Mouse (Mus musculus) heart, adult 11 months (tissue): ENCODE data around the gene Spag9.

Source experiments
- DNase-seq: peaks from one replicate; pipeline ENCODE4 v3.0.0; 2022

Spag9 gene

DNA sequence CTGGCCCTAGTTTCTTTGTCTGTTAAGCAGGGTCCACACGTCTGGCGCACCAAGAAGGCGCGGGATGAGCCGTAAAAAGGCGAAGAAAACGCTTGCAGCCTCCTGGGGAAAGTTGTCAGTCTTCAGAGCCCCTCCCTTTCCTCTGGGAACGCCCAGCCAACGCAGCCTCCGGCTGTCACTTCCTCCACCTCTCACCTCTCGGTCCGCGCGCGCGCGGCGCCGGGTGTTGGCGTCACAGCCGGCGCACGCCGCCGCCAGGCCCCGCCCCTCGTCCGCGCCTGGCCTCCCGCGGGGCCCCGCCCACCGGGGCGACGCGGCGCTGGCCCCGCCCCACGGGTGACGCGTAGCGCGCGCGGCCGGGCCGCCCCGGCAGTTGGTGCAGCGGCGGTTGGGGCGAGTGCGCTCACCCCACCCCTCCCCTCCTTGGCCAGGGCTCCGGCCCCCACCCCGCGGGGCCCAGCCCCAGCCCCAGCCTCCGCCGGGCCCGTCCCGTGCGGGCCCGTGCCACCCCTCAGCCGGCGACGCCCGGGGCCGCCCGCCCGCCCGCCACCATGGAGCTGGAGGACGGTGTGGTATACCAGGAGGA is at the start of gene Spag9:
Gene Spag9, plus strand, starts transcription at position 372 of the 586 bp plus-strand sequence.
- DNase-seq, result peak; percentile 100

GRCm38 (mm10) chr11:93948887-93949567 is 46.9 kb upstream of the Spag9 start:
- DNase-seq, result peak; percentile 70

DNA sequence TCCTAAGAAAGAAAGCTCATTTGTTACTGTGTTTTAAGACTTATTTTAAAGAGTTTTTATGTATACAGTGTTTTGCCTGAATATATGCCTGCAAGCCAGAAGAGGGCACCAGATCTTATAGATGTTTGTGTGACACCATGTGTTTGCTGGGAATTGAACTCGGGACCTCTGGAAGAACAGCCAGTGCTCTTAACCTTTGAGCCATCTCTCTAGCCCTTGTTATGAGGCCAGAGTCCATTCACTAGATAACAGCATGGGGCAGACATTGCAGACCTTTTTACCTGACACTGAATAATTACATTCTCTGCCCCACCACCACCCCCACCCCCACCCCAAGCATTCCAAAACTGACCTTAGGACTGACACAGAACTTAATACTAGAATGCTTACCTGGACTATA is 45.8 kb upstream of the Spag9 start:
- peak; percentile 40 for DNase-seq

DNA sequence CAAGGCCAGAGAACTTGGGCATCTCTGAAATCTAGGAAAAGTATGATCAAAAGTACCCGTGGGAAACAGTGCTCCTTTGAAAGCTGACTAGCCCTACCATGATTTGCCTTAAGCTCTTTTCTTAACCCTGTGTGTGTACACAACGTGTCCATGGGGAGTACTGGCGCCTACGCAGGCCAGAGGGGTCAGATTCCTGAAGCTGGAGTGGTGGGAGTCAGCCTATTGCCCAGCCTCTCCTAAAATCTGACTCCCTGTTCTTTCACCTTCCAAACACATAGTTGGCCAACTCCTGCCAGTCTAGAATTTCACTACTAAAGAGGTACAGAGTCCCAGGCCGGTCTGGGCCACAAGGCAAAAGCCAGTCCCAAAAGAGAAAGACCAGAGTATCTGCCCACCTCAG is 43.5 kb upstream of the Spag9 start:
- DNase-seq, result peak; percentile 90

GRCm38 (mm10) chr11:93954738-93955255 is 41.1 kb upstream of the Spag9 start:
- DNase-seq, result no peak

DNA sequence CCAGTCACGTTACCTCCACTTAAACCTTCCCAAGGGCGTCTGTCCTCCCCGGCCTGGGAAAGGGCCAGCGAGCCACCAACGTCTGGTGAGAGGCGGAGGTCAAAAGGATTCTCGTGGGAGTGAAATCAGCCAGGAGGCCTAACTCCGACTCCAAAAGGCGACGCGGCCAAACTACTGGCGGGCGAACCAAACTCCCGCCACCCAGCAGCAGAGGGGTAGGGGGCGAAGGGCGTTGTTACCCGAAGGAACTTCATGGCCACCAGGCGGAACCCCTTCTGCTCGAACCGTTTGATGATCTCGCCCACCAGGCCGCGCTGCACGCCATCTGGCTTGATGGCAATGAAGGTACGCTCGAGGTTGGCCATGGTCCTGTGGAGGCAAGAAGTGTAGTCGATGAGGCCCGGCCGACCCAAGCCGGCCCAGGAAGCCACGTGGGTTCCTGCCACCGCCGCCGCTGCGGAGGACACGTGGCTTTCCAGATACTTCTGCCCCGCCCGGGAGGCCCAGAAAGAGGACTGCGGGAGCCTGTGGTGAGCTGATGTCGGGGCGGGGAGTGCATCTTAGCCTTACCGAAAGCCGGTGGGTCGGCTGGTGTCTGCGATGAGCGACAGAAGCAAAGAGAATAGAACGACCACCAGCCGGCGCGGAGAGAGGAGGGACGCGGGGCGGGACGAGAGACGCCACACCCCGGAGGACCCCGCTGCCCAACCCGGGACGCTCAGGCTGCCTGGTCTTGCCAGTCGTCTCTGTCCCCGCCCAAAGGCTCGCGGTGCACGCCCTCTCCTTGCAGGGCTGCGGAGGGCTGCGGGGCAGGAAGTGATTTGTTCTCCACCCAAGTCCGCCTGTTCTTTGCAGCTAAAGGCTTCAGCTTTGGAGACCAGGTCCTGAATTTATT is 40.4 kb upstream of the Spag9 start:
- DNase-seq, result peak; percentile 100

- DNase-seq, result no peak
These were observed 39.7 kb upstream of the Spag9 start, which contains the start of gene Nme2 for GRCm38 (mm10) chr11:93956159-93956558. Nme2 (minus strand) TSS chr11:93956259.

- peak; percentile 87 for DNase-seq
These were observed 38.8 kb upstream of the Spag9 start for GRCm38 (mm10) chr11:93957031-93957555.

GRCm38 (mm10) chr11:93957746-93958145 is 38.1 kb upstream of the Spag9 start:
- DNase-seq, result peak; percentile 85

DNA sequence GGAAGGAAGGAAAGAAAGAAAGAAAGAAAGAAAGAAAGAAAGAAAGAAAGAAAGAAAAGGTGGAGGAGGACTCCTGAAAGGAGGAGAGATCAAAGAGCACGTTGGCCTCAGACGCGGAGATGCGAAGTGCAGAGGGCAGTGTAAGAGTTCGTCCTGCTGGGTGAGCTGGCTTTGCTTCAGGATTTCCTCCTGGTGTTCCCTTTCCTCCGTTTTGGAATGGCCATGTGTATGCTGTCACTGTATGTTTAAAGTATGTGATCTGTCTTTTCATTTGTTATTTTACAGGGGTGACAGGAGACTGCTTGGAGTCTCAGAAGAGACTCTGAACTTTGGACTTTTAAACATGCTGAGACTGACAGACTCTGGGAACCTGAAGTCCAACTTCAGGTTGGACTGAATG is 34.4 kb upstream of the Spag9 start:
- DNase-seq, result peak; percentile 28

DNA sequence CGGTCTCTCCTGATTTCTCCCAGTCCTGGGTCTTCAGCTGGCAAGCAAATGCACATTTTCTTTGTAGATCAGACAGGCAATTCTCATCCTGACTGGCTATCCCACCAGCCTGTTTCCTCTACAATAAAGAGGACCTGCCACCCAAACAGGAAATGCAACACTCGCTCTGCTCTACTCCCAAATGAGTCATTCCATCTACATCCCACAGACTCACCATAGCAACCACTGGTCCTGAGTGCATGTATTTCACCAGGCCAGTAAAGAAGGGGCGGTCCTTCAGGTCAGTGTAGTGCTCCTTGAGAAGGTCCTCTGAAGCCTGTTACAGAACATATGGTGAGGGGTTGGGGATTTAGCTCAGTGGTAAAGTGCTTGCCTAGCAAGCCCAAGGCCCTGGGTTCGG is 32.9 kb upstream of the Spag9 start:
- DNase-seq, result peak; percentile 92

DNA sequence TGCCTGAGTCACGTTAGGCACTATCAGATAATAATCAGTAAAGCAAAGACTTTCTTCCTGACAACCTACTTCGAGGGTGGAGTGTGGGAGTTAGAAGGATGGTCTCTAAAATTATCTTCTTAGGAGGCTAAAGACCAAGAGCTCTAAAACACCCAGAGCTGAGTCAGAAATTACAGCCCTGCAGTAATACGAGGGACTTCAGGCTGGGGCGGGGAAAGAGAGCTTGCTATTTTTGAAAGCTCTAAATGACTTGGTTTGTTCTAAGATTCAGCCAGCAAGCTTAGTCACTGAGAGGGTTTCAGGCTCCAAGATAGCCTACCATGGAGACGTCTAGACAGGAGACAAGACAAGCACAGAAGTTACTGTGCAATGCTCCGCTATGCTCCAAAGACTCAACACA is 30.5 kb upstream of the Spag9 start:
- no peak for DNase-seq

DNA sequence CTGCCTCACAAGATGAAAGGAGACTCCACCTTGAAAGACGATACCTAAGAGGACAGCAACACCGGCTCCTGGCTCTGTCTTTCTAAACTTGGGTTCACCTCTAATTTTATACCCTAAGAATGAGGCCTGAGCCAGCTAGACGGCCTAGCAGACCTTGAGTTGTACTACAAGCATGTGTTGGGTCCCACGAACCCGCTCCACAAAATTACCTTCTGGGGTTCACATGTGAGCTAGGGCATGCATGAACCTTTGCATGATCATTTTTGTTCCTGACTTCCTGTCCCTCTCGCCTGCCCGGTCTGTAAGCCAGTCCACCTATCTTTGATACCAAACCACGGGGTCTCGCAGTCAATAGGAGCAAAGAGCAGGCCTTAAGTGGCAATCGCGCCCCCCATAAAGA is 28.5 kb upstream of the Spag9 start:
- no peak for DNase-seq

- peak; percentile 100 for DNase-seq
These were observed 27.7 kb upstream of the Spag9 start, which contains the start of the genes Gm20390 and Nme1 for GRCm38 (mm10) chr11:93968005-93968847. Gm20390 (minus strand) TSS chr11:93968293. Nme1 (minus strand) TSS chr11:93968521.

- DNase-seq, result no peak
These were observed 27.1 kb upstream of the Spag9 start for GRCm38 (mm10) chr11:93968848-93969128.

- peak; percentile 91 for DNase-seq
These were observed 26.7 kb upstream of the Spag9 start for GRCm38 (mm10) chr11:93969171-93969570.

- DNase-seq, result no peak
These were observed 26.1 kb upstream of the Spag9 start for GRCm38 (mm10) chr11:93969799-93970198.

DNA sequence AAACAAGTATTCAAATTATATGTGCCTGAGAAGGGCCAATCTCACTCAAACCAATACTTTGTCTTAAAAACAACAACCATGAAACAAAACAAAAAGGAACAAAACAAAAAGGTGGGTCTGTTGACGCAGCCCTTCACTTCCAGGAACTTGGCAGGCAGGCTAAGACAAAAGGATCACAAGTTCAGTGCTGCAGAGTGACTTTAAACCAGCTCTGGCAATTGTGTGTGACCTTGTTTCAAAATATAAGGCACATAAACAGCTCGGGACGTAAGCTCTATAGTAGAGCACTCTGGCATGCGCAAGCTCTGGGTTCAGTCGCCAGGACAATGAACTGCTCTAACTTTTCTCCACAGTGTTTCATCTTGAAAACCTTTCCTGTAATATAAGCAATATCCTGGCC is 22.9 kb upstream of the Spag9 start:
- no peak for DNase-seq

GRCm38 (mm10) chr11:93979502-93980049 is 16.3 kb upstream of the Spag9 start:
- no peak for DNase-seq

- no peak for DNase-seq
These were observed 11.3 kb upstream of the Spag9 start for GRCm38 (mm10) chr11:93984619-93985018.

GRCm38 (mm10) chr11:93985265-93985664 is 10.6 kb upstream of the Spag9 start:
- DNase-seq, result peak; percentile 22

DNA sequence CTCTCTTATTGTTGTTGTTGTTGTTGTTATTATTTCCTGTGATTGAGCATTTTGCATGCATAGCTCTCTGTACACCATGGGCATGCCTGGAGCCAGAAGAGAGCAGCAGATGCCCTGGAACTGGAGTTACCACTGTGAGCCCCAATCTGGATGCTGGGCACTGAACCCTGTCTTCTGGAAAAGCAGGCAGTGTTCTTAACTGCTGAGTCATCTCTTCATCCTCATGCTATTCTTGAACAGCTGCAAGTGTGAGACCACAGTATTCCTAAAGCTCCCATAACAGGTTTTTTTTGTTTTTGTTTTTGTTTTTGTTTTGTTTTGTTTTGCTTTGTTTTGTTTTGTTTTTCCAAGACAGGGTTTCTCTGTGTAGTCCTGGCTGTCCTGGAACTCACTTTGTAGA is 9.6 kb upstream of the Spag9 start:
- DNase-seq, result peak; percentile 66
